Mouse (Mus musculus): Measurements from ENCODE around the gene Eid2.

GRCm38 (mm10) chr7:28265391-28265790, 2.3 kb upstream of the Eid2 start:
- no peak for TF ChIP-seq MYC (IDR thresholded peaks at IDR 0.05; ENCODE audit: low read depth, low read length)
- TF ChIP-seq USF1 (IDR thresholded peaks at IDR 0.05; ENCODE audit: low read depth, low read length), result no peak
- TF ChIP-seq PAX5 (IDR thresholded peaks at IDR 0.05; ENCODE audit: low read length), result no peak

Measured in CH12.LX (cell line).